Mouse (Mus musculus): Measurements from ENCODE around the gene Nfatc3. TPM values are rescaled to one million over a fixed set of nuclear protein-coding genes. Genes with fewer than 3 reads are reported as not detected.
A peak's percentile ranks its signal among the peaks of the same experiment; 100 is the strongest.

Nfatc3 gene
- polyA plus RNA-seq, 1 experiment, result 17.8 TPM

GRCm38 (mm10) chr8:106063046-106063445, 4.4 kb downstream of the Nfatc3 start:
- Histone ChIP-seq H3K4me1 (ENCODE audit: control insufficient read depth, insufficient read depth, low read length) (peaks cover 4% of the 10 kb centered on the region), H3K4me3 (replicated peaks; ENCODE audit: control insufficient read depth, low read depth, low read length) (no peak overlapping the region), H3K27ac (ENCODE audit: control insufficient read depth, insufficient read depth, low read depth, low read length, poor library complexity) (peak overlapping the region; percentile 24; the same call in 1 of the 2 replicates)
- WGBS, result 21% methylated on average over 7 of the region's 7 CpGs
- TF ChIP-seq POLR2A (IDR thresholded peaks at IDR 0.05; ENCODE audit: borderline replicate concordance, control insufficient read depth, low read depth, low read length), result no peak

DNA sequence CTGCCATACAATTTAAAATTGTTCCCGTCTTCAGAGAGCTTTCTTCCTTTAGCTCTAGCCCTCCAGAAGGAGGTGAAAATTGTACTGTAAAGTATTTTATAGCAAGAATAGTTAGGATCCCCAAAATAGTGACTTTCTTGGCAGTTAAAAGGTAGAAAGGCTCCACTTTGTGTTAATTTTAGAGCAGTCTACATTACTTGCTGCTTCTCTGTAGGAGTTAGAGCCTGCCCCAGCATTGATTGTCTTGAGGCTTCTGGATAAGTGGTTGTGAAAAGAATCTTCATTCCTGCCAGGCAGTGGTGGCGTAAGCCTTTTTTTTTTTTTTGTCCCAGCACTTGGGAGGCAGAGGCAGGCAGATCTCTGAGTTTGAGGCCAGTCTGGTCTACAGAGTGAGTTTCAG, 8.1 kb downstream of the Nfatc3 start:
- Histone ChIP-seq H3K27ac (ENCODE audit: control insufficient read depth, insufficient read depth, low read depth, low read length, poor library complexity) (no peak overlapping the region), H3K4me1 (ENCODE audit: control insufficient read depth, insufficient read depth, low read length) (peaks cover 4% of the 10 kb centered on the region), H3K4me3 (replicated peaks; ENCODE audit: control insufficient read depth, low read depth, low read length) (no peak overlapping the region)
- TF ChIP-seq POLR2A (IDR thresholded peaks at IDR 0.05; ENCODE audit: borderline replicate concordance, control insufficient read depth, low read depth, low read length), result no peak
- TF ChIP-seq CTCF (IDR thresholded peaks at IDR 0.05; ENCODE audit: control insufficient read depth, insufficient read depth, low read length), result no peak
- 88% methylated on average over 2 of the region's 2 CpGs for WGBS

GRCm38 (mm10) chr8:106069565-106069964, 10.9 kb downstream of the Nfatc3 start:
- Histone ChIP-seq H3K4me1 (ENCODE audit: control insufficient read depth, insufficient read depth, low read length) (peaks cover 1% of the 10 kb centered on the region), H3K27ac (ENCODE audit: control insufficient read depth, insufficient read depth, low read depth, low read length, poor library complexity) (no peak overlapping the region), H3K4me3 (replicated peaks; ENCODE audit: control insufficient read depth, low read depth, low read length) (no peak overlapping the region)
- TF ChIP-seq CTCF (IDR thresholded peaks at IDR 0.05; ENCODE audit: control insufficient read depth, insufficient read depth, low read length) (no peak), POLR2A (IDR thresholded peaks at IDR 0.05; ENCODE audit: borderline replicate concordance, control insufficient read depth, low read depth, low read length) (no peak)
- 25% methylated on average over 1 of the region's 1 CpGs for WGBS

GRCm38 (mm10) chr8:106072113-106072512, 13.5 kb downstream of the Nfatc3 start:
- H3K4me3 ChIP-seq (replicated peaks; ENCODE audit: control insufficient read depth, low read depth, low read length), result no peak overlapping the region
- H3K4me1 ChIP-seq (ENCODE audit: control insufficient read depth, insufficient read depth, low read length), result no peaks in the 10 kb centered on the region
- no peak for TF ChIP-seq CTCF (IDR thresholded peaks at IDR 0.05; ENCODE audit: control insufficient read depth, insufficient read depth, low read length)
- no peak for TF ChIP-seq POLR2A (IDR thresholded peaks at IDR 0.05; ENCODE audit: borderline replicate concordance, control insufficient read depth, low read depth, low read length)
- no peak overlapping the region for H3K27ac ChIP-seq (ENCODE audit: control insufficient read depth, insufficient read depth, low read depth, low read length, poor library complexity)

- Histone ChIP-seq H3K4me1 (ENCODE audit: control insufficient read depth, insufficient read depth, low read length) (no peaks in the 10 kb centered on the region), H3K4me3 (replicated peaks; ENCODE audit: control insufficient read depth, low read depth, low read length) (no peak overlapping the region), H3K27ac (ENCODE audit: control insufficient read depth, insufficient read depth, low read depth, low read length, poor library complexity) (no peak overlapping the region)
- TF ChIP-seq POLR2A (IDR thresholded peaks at IDR 0.05; ENCODE audit: borderline replicate concordance, control insufficient read depth, low read depth, low read length), result no peak
Observed at GRCm38 (mm10) chr8:106074236-106074635, 15.6 kb downstream of the Nfatc3 start.

- no peak overlapping the region for H3K27ac ChIP-seq (ENCODE audit: control insufficient read depth, insufficient read depth, low read depth, low read length, poor library complexity)
- 74% methylated on average over 1 of the region's 1 CpGs for WGBS
- no peaks in the 10 kb centered on the region for H3K4me1 ChIP-seq (ENCODE audit: control insufficient read depth, insufficient read depth, low read length)
- TF ChIP-seq POLR2A (IDR thresholded peaks at IDR 0.05; ENCODE audit: borderline replicate concordance, control insufficient read depth, low read depth, low read length), result no peak
- TF ChIP-seq CTCF (IDR thresholded peaks at IDR 0.05; ENCODE audit: control insufficient read depth, insufficient read depth, low read length), result no peak
- H3K4me3 ChIP-seq (replicated peaks; ENCODE audit: control insufficient read depth, low read depth, low read length), result no peak overlapping the region
Observed at GRCm38 (mm10) chr8:106074659-106075058, 16.0 kb downstream of the Nfatc3 start.

DNA sequence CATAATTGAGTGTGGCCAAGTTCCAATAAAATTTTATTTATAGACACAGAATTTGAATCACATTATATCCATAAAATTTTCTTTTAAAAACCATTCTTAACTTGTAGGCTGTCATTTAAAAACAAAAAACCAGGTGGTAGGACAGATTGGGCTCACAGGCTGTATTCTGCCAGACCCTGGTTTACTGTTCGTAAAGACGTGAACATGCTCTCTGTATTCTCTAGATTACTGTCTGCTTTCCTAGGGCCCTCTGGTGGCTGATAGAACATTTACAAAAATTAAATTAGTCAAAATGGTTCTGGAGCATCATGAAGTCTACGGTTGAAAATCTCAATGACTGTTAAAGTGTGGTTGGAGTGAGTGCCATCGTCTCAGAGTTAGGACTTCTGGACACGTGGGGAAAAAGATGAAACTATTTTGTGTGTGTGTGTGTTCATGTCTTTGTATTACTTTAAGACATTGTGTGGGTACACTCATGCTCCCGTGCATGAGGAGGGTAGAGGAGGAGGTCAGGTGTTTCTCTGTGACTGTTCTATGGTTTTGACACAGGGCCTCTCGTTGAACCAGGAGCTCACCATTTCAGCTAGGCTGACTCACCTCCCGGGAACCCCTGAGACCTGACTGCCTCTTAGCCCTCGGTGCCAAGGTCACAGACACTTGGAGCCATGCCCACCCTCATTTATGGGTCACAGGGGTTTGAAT, 16.7 kb downstream of the Nfatc3 start:
- TF ChIP-seq CTCF (IDR thresholded peaks at IDR 0.05; ENCODE audit: control insufficient read depth, insufficient read depth, low read length) (no peak), POLR2A (IDR thresholded peaks at IDR 0.05; ENCODE audit: borderline replicate concordance, control insufficient read depth, low read depth, low read length) (no peak)
- 50% methylated on average over 9 of the region's 9 CpGs for WGBS

DNA sequence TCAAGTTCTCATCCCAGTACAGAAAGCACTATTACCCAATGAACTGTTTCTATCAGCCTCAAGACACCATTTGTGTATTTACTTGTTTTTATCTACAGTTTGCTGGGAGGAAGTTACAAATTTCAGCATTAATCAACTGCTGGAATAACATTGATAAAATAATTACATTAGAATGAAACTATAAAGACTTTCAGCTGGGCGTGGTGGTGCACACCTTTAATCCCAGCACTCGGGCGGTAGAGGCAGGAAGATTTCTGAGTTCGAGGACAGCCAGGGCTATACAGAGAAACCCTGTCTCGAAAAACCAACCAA, 17.2 kb downstream of the Nfatc3 start:
- Histone ChIP-seq H3K4me3 (replicated peaks; ENCODE audit: control insufficient read depth, low read depth, low read length) (no peak overlapping the region), H3K4me1 (ENCODE audit: control insufficient read depth, insufficient read depth, low read length) (no peaks in the 10 kb centered on the region), H3K27ac (ENCODE audit: control insufficient read depth, insufficient read depth, low read depth, low read length, poor library complexity) (no peak overlapping the region)
- 84% methylated on average over 5 of the region's 5 CpGs for WGBS
- TF ChIP-seq POLR2A (IDR thresholded peaks at IDR 0.05; ENCODE audit: borderline replicate concordance, control insufficient read depth, low read depth, low read length), result no peak
- no peak for TF ChIP-seq CTCF (IDR thresholded peaks at IDR 0.05; ENCODE audit: control insufficient read depth, insufficient read depth, low read length)

More for the DNA sequence above, 16.7 kb downstream of the Nfatc3 start:
- Histone ChIP-seq H3K4me1 (ENCODE audit: control insufficient read depth, insufficient read depth, low read length) (no peaks in the 10 kb centered on the region), H3K27ac (ENCODE audit: control insufficient read depth, insufficient read depth, low read depth, low read length, poor library complexity) (no peak overlapping the region), H3K4me3 (replicated peaks; ENCODE audit: control insufficient read depth, low read depth, low read length) (no peak overlapping the region)

DNA sequence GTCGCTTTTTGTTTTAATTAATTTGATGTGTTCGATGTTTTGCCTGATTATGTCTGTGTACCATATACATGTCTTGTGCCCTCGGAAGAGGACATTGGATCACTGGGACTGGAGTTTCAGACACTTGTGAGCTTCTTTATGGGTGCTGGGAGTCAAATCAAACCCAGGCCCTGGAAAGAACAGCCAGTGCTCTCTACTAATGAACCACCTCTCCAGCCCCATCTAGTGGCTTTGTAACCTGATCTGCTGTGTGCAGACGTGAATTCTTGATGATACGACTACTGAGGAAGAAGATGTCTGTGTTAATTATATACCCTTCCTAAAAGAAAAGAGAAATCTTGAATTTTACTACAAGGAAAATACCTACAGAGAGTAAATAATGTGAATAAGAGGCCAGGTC, 18.0 kb downstream of the Nfatc3 start:
- Histone ChIP-seq H3K27ac (ENCODE audit: control insufficient read depth, insufficient read depth, low read depth, low read length, poor library complexity) (no peak overlapping the region), H3K4me3 (replicated peaks; ENCODE audit: control insufficient read depth, low read depth, low read length) (no peak overlapping the region), H3K4me1 (ENCODE audit: control insufficient read depth, insufficient read depth, low read length) (no peaks in the 10 kb centered on the region)
- no peak for TF ChIP-seq POLR2A (IDR thresholded peaks at IDR 0.05; ENCODE audit: borderline replicate concordance, control insufficient read depth, low read depth, low read length)
- TF ChIP-seq CTCF (IDR thresholded peaks at IDR 0.05; ENCODE audit: control insufficient read depth, insufficient read depth, low read length), result no peak
- WGBS, result 72% methylated on average over 5 of the region's 5 CpGs
